Mouse (Mus musculus): Measurements from ENCODE around the gene Vmn1r90. TPM values are rescaled to one million over a fixed set of nuclear protein-coding genes. Genes with fewer than 3 reads are reported as not detected.

Vmn1r90 gene
- polyA plus RNA-seq (2017; shearing (Covaris generic)) = not detected

GRCm38 (mm10) chr7:14563406-14563805 lies at the start of gene Vmn1r90:
Gene Vmn1r90, minus strand, starts transcription at chr7:14563506.

Other genes with a start within 250 kb of the Vmn1r90 start
- gene Obox8, start 229.9 kb downstream of the Vmn1r90 start, polyA plus RNA-seq (2017; shearing (Covaris generic)) = not detected
- gene Sult2a8, start 116.7 kb downstream of the Vmn1r90 start, polyA plus RNA-seq (2017; shearing (Covaris generic)) = not detected
- gene Sult2a7, start 69.3 kb downstream of the Vmn1r90 start, polyA plus RNA-seq (2017; shearing (Covaris generic)) = not detected
- not detected for gene Obox7, start 96.0 kb upstream of the Vmn1r90 start, polyA plus RNA-seq (2017; shearing (Covaris generic))

All from CD4-positive, CD25-positive, alpha-beta regulatory T cell, adult 9 weeks (primary cell).